Mouse (Mus musculus): ENCODE measurements around the gene Elmo1. TPM values are rescaled to one million over a fixed set of nuclear protein-coding genes. Genes with fewer than 3 reads are reported as not detected.

Elmo1 gene
- 9.4 and 10.7 TPM in 2 replicates for polyA plus RNA-seq (2014; fragmentation: Nextera tagmentation; extraction: Ambion mirVana)

DNA sequence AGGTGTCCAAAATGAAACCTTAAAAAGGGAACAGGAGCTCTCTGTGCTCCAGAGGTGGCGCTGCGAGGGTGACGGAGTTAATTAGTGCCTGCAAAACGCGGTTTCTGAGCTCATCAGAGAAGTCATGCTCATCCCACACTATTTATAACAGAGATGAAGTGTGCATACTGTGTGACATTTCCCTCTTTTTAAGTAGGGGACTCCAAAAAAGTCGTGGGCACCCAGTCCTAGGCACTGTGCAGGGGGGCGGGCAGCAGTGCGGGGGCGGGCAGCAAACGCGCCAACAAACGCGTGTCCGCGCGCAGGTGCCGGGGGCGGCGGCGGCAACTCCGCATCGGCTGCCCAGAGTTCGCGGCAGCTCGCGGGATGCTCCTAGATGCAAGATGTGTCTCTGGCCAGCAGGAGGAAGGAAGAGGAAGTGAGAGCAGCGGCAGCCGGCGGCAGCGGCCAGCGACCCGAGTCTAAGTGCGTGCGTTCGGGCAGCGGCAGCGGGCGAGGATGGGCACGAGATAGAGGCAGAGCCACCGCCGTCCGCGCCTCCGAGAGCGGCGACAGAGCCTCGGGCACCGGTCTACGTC, at the start of gene Elmo1:
Gene Elmo1, plus strand, starts transcription at position 464 of the 578 bp plus-strand sequence.
- H3K9me3 ChIP-seq (replicated peaks; ENCODE audit: control insufficient read depth, low read length), result no peaks in the 10 kb centered on the region
- H3K36me3 ChIP-seq (ENCODE audit: control insufficient read depth, insufficient read depth, low read length), result no peaks in the 10 kb centered on the region
- peak within 1 kb of the TSS; percentile 83 for H3K9ac ChIP-seq (ENCODE audit: low read depth, low read length)
- peaks cover 7% of the 10 kb centered on the region for H3K27me3 ChIP-seq (ENCODE audit: control insufficient read depth, insufficient read depth, low read length)
- peak; percentile 45; the same call in 1 of the 2 replicates for ATAC-seq (replicated peaks; ENCODE audit: insufficient number of reproducible peaks, low FRiP score, low TSS enrichment)
- H3K4me2 ChIP-seq, result peak within 1 kb of the TSS; percentile 94
- H3K4me3 ChIP-seq (ENCODE audit: low read depth, low read length), result peak within 1 kb of the TSS; percentile 80
- WGBS (ENCODE audit: insufficient replicate concordance), result under 1% methylated on average over 40 of the region's 49 CpGs
- H3K27ac ChIP-seq (ENCODE audit: low read depth, low read length), result peak within 1 kb of the TSS; percentile 63
- H3K4me1 ChIP-seq (ENCODE audit: control insufficient read depth, insufficient read depth, low read length), result no peaks in the 10 kb centered on the region

DNA sequence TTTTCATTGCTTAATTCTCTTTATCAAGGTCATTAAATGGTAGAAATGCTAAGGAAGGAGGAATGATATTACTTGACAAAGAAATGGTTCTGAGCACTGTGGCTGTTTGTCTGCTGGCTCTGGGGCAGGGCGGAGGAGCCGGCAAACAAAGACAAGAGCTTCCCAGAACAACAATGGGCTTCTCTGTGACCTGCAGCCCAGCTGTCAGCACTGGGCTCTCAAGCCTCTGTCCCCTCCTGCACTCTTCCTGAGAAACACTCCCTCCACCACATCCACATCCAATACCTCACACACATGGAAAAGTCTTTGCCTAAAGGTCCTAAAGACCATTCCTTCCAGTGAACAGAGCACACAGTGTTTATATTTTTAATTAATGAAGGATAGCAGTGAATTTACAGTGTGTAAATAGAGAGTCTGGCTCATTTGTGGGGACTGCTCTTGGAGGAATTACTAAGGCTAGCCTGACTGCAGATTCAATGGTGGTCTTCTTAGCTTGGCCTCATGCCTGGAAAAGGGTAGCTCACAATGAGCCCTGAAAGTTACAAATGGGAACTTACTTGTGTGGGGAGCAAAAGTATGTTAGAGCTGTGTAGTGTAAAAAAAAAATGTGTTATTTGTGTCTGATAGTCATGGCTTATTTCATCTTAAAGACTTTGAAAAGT, 49.1 kb upstream of the Elmo1 start:
- ATAC-seq (replicated peaks; ENCODE audit: insufficient number of reproducible peaks, low FRiP score, low TSS enrichment), result no peak
- WGBS (ENCODE audit: insufficient replicate concordance), result 35% methylated on average over 2 of the region's 2 CpGs
- no peak overlapping the region for H3K4me3 ChIP-seq (ENCODE audit: low read depth, low read length)

DNA sequence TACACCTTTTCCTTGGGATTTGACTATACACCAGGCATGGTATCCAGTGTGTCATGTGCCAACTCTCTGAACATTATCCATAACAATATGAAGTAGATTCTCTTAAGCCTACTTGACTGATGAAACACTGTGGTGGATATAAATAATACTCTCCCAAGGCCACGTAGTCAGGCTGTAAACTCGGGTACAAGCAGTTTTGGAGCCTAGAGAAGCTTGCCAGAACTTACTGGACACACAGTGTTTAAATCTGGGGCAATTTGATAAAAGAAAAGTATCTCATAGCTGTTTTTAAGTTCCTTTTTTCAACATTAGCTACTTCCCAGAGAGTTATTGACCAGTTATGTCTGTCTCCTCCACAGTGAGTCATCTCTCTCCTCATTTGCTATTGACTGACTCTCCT, 47.5 kb upstream of the Elmo1 start:
- Histone ChIP-seq H3K9me3 (replicated peaks; ENCODE audit: control insufficient read depth, low read length) (no peaks in the 10 kb centered on the region), H3K9ac (ENCODE audit: low read depth, low read length) (no peak overlapping the region), H3K4me1 (ENCODE audit: control insufficient read depth, insufficient read depth, low read length) (no peaks in the 10 kb centered on the region), H3K27ac (ENCODE audit: low read depth, low read length) (no peak overlapping the region), H3K27me3 (ENCODE audit: control insufficient read depth, insufficient read depth, low read length) (no peaks in the 10 kb centered on the region), H3K4me2 (no peak overlapping the region), H3K36me3 (ENCODE audit: control insufficient read depth, insufficient read depth, low read length) (no peaks in the 10 kb centered on the region), H3K4me3 (ENCODE audit: low read depth, low read length) (no peak overlapping the region)
- ATAC-seq (replicated peaks; ENCODE audit: insufficient number of reproducible peaks, low FRiP score, low TSS enrichment), result no peak
- 68% methylated on average over 2 of the region's 2 CpGs for WGBS (ENCODE audit: insufficient replicate concordance)

More for the DNA sequence above, 49.1 kb upstream of the Elmo1 start:
- Histone ChIP-seq H3K27ac (ENCODE audit: low read depth, low read length) (no peak overlapping the region), H3K4me2 (no peak overlapping the region), H3K36me3 (ENCODE audit: control insufficient read depth, insufficient read depth, low read length) (no peaks in the 10 kb centered on the region), H3K9ac (ENCODE audit: low read depth, low read length) (no peak overlapping the region), H3K4me1 (ENCODE audit: control insufficient read depth, insufficient read depth, low read length) (no peaks in the 10 kb centered on the region), H3K9me3 (replicated peaks; ENCODE audit: control insufficient read depth, low read length) (no peaks in the 10 kb centered on the region), H3K27me3 (ENCODE audit: control insufficient read depth, insufficient read depth, low read length) (no peaks in the 10 kb centered on the region)

DNA sequence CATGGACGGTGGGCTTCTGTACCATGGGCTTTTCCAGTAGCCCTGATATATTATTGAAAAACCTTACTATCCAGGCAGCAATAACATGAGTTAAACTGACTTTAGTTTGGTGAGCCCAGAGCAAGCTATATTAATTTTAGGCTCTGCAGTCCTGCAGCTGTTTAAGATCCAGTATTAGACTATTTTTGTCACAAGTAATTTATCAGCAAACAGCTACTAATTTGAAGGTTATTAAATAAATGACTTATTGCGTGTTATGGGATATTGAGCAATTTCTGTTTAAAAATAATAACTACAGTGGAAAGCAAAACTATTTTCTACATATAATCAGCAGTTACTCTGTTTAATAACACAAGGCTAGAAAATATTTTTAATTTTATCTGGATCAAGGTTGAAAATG, 45.0 kb upstream of the Elmo1 start:
- no peaks in the 10 kb centered on the region for H3K9me3 ChIP-seq (replicated peaks; ENCODE audit: control insufficient read depth, low read length)
- no peak overlapping the region for H3K4me2 ChIP-seq
- no peaks in the 10 kb centered on the region for H3K36me3 ChIP-seq (ENCODE audit: control insufficient read depth, insufficient read depth, low read length)
- H3K4me3 ChIP-seq (ENCODE audit: low read depth, low read length), result no peak overlapping the region
- no peak overlapping the region for H3K9ac ChIP-seq (ENCODE audit: low read depth, low read length)
- WGBS (ENCODE audit: insufficient replicate concordance), result 87% methylated on average over 2 of the region's 2 CpGs
- no peak for ATAC-seq (replicated peaks; ENCODE audit: insufficient number of reproducible peaks, low FRiP score, low TSS enrichment)
- H3K27ac ChIP-seq (ENCODE audit: low read depth, low read length), result no peak overlapping the region
- no peaks in the 10 kb centered on the region for H3K4me1 ChIP-seq (ENCODE audit: control insufficient read depth, insufficient read depth, low read length)
- H3K27me3 ChIP-seq (ENCODE audit: control insufficient read depth, insufficient read depth, low read length), result no peaks in the 10 kb centered on the region

DNA sequence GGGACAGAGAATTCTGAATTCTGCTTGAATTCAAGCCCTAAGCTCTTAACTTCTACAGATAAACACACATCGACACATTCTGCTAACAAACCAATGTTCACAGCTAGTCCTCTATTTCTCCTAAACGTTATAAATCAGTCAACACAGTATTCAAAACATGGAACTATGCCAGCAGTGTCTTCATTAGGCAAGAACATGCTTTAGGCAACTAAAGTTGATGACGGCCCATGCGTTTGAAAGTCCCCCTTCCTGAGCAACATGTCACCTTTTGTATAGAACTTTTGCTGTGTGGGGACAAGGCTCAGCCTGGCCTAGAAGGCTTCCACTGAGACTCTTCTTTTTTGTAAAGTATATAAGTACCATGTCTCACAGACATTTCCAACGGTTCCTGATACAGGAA, 44.6 kb upstream of the Elmo1 start:
- Histone ChIP-seq H3K9ac (ENCODE audit: low read depth, low read length) (no peak overlapping the region), H3K4me2 (no peak overlapping the region), H3K27me3 (ENCODE audit: control insufficient read depth, insufficient read depth, low read length) (no peaks in the 10 kb centered on the region), H3K4me1 (ENCODE audit: control insufficient read depth, insufficient read depth, low read length) (no peaks in the 10 kb centered on the region), H3K27ac (ENCODE audit: low read depth, low read length) (no peak overlapping the region), H3K4me3 (ENCODE audit: low read depth, low read length) (no peak overlapping the region), H3K9me3 (replicated peaks; ENCODE audit: control insufficient read depth, low read length) (no peaks in the 10 kb centered on the region), H3K36me3 (ENCODE audit: control insufficient read depth, insufficient read depth, low read length) (no peaks in the 10 kb centered on the region)
- no peak for ATAC-seq (replicated peaks; ENCODE audit: insufficient number of reproducible peaks, low FRiP score, low TSS enrichment)
- 64% methylated on average over 5 of the region's 5 CpGs for WGBS (ENCODE audit: insufficient replicate concordance)

DNA sequence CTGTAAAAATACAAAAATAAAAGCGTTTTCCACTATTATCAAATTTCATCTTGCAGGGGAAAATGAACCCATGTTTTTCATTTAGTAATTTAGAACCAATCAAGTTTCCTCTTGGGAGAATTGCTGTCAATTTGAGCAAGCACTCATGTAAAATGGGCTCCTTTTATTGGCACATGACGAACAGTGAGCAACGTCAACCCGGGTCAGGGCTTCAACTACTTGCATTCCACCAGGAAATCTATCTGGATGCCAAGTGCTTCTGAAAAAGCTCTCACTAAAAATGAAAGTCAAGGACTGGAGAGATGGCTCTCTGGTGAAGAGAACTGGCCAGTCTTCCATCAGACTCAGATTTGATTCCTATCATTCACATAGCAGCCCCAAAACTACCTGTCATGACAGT, 44.0 kb upstream of the Elmo1 start:
- Histone ChIP-seq H3K36me3 (ENCODE audit: control insufficient read depth, insufficient read depth, low read length) (no peaks in the 10 kb centered on the region), H3K27ac (ENCODE audit: low read depth, low read length) (no peak overlapping the region), H3K4me2 (no peak overlapping the region), H3K4me1 (ENCODE audit: control insufficient read depth, insufficient read depth, low read length) (no peaks in the 10 kb centered on the region), H3K4me3 (ENCODE audit: low read depth, low read length) (no peak overlapping the region), H3K9ac (ENCODE audit: low read depth, low read length) (no peak overlapping the region), H3K9me3 (replicated peaks; ENCODE audit: control insufficient read depth, low read length) (no peaks in the 10 kb centered on the region), H3K27me3 (ENCODE audit: control insufficient read depth, insufficient read depth, low read length) (no peaks in the 10 kb centered on the region)
- ATAC-seq (replicated peaks; ENCODE audit: insufficient number of reproducible peaks, low FRiP score, low TSS enrichment), result no peak
- 84% methylated on average over 4 of the region's 4 CpGs for WGBS (ENCODE audit: insufficient replicate concordance)

DNA sequence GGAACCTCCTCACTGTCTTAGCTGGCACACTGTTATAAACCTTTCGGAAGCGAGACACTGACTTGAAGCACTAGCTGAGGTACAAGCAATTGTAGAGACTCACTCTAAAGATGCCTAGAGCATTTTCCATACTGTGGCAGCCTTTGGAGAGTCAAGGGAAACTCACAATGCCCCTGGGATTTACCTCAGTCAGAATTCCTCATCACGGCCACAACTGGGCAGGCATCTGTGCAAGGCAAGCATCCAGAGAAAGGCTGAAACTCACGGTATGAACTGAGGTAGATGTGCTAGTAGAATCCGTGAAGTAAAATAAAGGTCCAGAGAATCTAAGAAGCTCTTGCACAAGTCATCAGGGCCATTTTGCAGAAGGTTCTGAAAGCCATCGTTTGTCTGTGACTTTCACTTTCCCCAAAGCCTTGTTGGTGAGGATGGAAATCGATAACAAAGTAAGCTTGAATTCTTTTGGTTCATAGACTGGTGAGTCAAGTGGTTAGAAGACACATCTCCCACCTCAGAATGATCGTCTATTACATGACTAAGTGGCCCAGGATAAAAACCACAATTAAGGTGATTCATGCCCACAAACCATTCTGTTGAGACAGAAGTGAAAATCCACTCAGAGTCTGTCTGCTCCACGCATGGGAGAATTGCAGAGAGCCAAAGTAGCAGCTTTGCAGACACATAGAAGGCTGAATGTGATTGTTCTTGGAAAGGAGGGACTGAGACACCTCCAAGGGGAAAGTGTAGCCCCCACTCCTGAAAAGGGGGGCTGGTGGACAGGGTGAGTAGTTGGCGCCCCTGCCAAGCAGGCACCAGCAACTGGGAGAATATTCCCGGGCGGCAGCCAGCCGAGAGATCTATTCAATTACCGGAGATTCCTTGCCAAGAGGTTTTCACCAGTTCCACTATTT, 42.2 kb upstream of the Elmo1 start:
- no peaks in the 10 kb centered on the region for H3K27me3 ChIP-seq (ENCODE audit: control insufficient read depth, insufficient read depth, low read length)
- 52% methylated on average over 14 of the region's 14 CpGs for WGBS (ENCODE audit: insufficient replicate concordance)
- no peak overlapping the region for H3K9ac ChIP-seq (ENCODE audit: low read depth, low read length)
- H3K36me3 ChIP-seq (ENCODE audit: control insufficient read depth, insufficient read depth, low read length), result no peaks in the 10 kb centered on the region
- no peak overlapping the region for H3K4me2 ChIP-seq
- H3K4me1 ChIP-seq (ENCODE audit: control insufficient read depth, insufficient read depth, low read length), result no peaks in the 10 kb centered on the region
- H3K4me3 ChIP-seq (ENCODE audit: low read depth, low read length), result no peak overlapping the region
- no peak overlapping the region for H3K27ac ChIP-seq (ENCODE audit: low read depth, low read length)
- no peaks in the 10 kb centered on the region for H3K9me3 ChIP-seq (replicated peaks; ENCODE audit: control insufficient read depth, low read length)
- ATAC-seq (replicated peaks; ENCODE audit: insufficient number of reproducible peaks, low FRiP score, low TSS enrichment), result no peak

DNA sequence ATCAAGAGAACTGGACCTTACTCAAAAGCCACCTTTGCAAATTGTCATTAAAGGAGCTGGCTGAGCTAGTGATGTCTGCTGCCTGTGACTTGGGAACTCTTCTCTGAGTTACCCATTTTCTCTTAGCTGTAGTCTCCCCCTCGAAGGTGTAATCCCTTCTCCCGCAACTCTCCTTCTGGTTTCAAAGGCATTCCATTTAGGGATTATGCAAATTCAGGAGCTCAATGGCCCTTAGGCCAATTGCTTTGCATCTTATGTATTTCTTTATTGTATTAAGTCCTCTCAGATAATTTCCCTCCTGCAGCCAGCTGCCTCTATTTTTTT, 41.6 kb upstream of the Elmo1 start:
- no peak overlapping the region for H3K9ac ChIP-seq (ENCODE audit: low read depth, low read length)
- H3K4me1 ChIP-seq (ENCODE audit: control insufficient read depth, insufficient read depth, low read length), result no peaks in the 10 kb centered on the region
- H3K4me2 ChIP-seq, result no peak overlapping the region
- no peaks in the 10 kb centered on the region for H3K27me3 ChIP-seq (ENCODE audit: control insufficient read depth, insufficient read depth, low read length)
- no peak for ATAC-seq (replicated peaks; ENCODE audit: insufficient number of reproducible peaks, low FRiP score, low TSS enrichment)
- WGBS (ENCODE audit: insufficient replicate concordance), result 31% methylated on average over 2 of the region's 2 CpGs
- no peak overlapping the region for H3K27ac ChIP-seq (ENCODE audit: low read depth, low read length)
- no peaks in the 10 kb centered on the region for H3K9me3 ChIP-seq (replicated peaks; ENCODE audit: control insufficient read depth, low read length)
- H3K36me3 ChIP-seq (ENCODE audit: control insufficient read depth, insufficient read depth, low read length), result no peaks in the 10 kb centered on the region
- no peak overlapping the region for H3K4me3 ChIP-seq (ENCODE audit: low read depth, low read length)
